Mouse (Mus musculus): Measurements from ENCODE around the gene Rpl5.

- TF ChIP-seq GATA1 (IDR thresholded peaks at IDR 0.05; ENCODE audit: low read length) (no peak), TAL1 (IDR thresholded peaks at IDR 0.05; ENCODE audit: low read length) (no peak)
These were observed 40.9 kb downstream of the Rpl5 start for GRCm38 (mm10) chr5:107941222-107941621.

Measured in erythroblast, embryonic 14.5 days (primary cell).